Mouse (Mus musculus) megakaryocyte, embryonic 14.5 days (primary cell): Measurements from ENCODE around the gene Igfbp1. TPM values are rescaled to one million over a fixed set of nuclear protein-coding genes. Genes with fewer than 3 reads are reported as not detected.

Source experiments
- H3K27me3 ChIP-seq: replicated peaks from 2 replicates; pipeline ENCODE3; 2012; ENCODE audit warnings: inconsistent platforms
- H3K36me3 ChIP-seq: replicated peaks from 2 replicates; pipeline ENCODE3; 2012; ENCODE audit warnings: low read length, inconsistent platforms, mixed read lengths
- H3K4me1 ChIP-seq: 2 replicates; pipeline ENCODE4 v1.6.1; 2012; ENCODE audit warnings: inconsistent platforms
- H3K4me3 ChIP-seq: replicated peaks from 2 replicates; pipeline ENCODE3; 2012; ENCODE audit warnings: moderate library complexity, mild to moderate bottlenecking, inconsistent platforms
- H3K9me3 ChIP-seq: 2 replicates; pipeline ENCODE4 v1.6.1; 2012; ENCODE audit warnings: inconsistent platforms
- FLI1 ChIP-seq: IDR thresholded peaks from 2 replicates; pipeline ENCODE4 v1.6.1; 2012; ENCODE audit warnings: low read length, inconsistent platforms, mixed read lengths
- GATA1 ChIP-seq: IDR thresholded peaks from 3 replicates; pipeline ENCODE4 v1.6.1; 2012; ENCODE audit warnings: mixed read lengths, low read length, inconsistent platforms, borderline replicate concordance
- polyA plus RNA-seq: library from polyadenylated mRNA; stranded (reverse); fragments of >175 nt; gene quantifications from 2 replicates; pipeline ENCODE4 v1.2.3, GENCODE M21; 2012; ENCODE audit warnings: low replicate concordance; ENCODE audit not compliant: insufficient read depth

The Igfbp1 gene
- polyA plus RNA-seq, 1 experiment = not detected

DNA sequence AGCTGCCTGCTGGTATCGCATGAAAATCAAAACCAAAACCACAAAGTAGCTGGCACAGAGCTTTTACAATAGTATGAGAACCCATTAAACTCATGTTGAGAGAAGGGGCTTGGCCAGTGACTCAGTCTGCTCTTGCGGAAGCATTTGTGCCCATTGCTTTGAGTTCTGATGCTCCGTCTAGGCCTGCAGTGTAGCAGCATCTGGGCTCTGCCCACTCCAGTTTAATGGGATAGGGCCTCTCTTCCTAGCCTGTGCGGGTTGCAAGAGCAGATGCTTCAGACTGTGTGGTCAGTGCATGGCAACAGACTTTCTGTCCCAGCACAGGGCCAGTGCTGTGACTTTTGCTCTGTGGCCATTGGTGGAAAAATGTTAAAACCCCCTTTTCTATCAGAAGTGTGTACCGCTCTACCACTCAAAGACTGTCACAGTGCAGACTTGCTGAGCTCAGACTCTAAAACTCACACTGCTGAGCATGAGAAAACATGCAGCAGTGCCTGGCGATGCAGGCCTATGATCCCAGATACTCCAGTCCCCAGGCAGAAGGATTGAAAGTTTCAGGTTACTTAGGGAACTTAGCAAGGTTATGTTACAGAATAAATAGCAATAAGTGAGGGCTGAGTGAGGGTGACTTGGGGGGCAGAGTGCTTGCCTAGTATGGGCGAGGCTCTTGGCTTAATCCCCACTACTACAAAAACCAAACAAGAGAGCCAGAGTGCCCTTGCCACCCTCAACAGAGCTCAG lies 29.4 kb downstream of the Igfbp1 start:
- Histone ChIP-seq H3K4me3 (no peak overlapping the region), H3K9me3 (peaks cover 3% of the 10 kb centered on the region), H3K36me3 (no peaks in the 10 kb centered on the region), H3K27me3 (no peaks in the 10 kb centered on the region), H3K4me1 (no peaks in the 10 kb centered on the region)
- TF ChIP-seq GATA1 (no peak), FLI1 (no peak)

DNA sequence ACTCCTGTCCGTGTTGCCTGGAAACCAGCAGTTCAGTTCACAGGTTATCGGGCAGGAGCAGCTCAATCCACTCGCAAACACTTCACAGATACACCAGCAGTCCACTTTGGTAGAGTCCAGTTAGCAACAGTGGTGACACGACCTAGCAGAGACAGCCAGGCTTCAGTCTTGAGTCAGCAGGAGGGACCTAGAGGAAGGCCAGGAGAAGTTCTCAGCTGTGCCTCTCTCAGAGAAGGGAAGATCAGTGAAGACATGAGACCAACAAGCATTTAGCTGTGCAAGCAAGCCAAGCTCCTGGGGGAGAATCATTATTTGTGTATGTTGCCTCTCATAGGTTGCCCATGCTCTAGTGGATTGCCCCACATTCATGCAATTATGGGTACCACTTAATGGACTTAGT lies 30.5 kb downstream of the Igfbp1 start:
- H3K27me3 ChIP-seq = no peaks in the 10 kb centered on the region
- no peaks in the 10 kb centered on the region for H3K9me3 ChIP-seq
- no peak overlapping the region for H3K4me3 ChIP-seq
- TF ChIP-seq GATA1 (no peak), FLI1 (no peak)
- no peaks in the 10 kb centered on the region for H3K4me1 ChIP-seq
- no peaks in the 10 kb centered on the region for H3K36me3 ChIP-seq

DNA sequence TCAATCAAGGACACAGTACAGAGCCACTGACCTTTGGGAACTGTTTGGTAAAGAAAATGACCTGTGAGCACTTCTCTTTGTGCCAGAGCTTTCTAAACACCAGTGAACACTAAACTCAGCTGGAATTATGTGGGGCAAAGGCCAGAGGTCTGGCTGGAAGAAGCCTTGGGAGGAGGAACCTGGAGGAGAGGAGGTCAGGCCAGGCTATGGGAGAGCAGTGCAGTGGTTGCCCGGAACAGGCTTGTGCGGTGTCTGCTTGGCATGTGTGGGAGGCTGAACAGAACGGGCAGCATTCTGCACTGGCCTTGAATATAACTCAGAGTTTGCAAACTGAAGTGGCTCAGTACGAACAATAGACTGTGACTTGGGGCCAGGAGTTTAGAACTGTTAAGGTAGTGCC lies 32.4 kb downstream of the Igfbp1 start:
- Histone ChIP-seq H3K36me3 (no peaks in the 10 kb centered on the region), H3K4me1 (no peaks in the 10 kb centered on the region), H3K9me3 (no peaks in the 10 kb centered on the region), H3K27me3 (no peaks in the 10 kb centered on the region), H3K4me3 (no peak overlapping the region)
- TF ChIP-seq FLI1 = no peak
- no peak for TF ChIP-seq GATA1

DNA sequence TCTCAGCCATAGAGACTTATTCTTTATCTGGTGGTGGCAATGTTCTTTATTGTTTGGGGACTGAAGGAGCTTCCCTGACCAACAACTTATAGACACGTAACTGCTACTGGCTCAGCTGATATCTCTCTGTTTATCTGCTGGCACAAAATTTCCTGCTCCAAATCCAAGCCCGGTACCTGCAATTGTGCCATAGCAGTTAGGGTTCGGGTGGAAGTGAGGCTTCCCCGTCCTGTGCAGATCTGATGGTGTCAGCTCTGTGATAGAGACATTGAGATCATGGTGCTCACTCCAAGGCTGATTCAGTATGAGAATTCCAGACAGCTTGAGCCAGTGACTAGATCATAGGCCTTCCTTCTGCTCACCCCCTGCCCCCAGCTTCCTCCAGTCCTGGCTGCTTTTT lies 34.4 kb downstream of the Igfbp1 start:
- Histone ChIP-seq H3K9me3 (no peaks in the 10 kb centered on the region), H3K27me3 (no peaks in the 10 kb centered on the region), H3K4me3 (no peak overlapping the region), H3K36me3 (no peaks in the 10 kb centered on the region), H3K4me1 (no peaks in the 10 kb centered on the region)
- TF ChIP-seq GATA1 = no peak
- TF ChIP-seq FLI1 = no peak

DNA sequence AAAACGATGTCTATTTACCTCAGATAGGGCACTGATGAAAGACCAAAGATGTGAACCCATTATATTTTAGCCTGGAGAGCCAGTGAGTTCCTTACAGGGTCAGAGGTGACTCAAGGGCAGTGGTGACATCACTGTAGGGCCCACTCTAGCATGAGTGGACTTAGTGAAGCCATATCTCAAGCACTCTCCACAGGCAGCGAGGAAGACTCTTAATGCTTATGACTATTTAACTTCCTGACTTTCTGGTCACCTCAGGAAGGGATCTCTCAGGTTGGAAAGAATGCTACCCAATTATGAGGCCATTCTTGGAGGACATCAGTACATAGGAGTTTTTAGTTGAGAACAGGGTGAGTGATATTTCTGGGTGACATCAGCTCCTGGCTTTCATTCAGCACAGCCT lies 35.8 kb downstream of the Igfbp1 start:
- TF ChIP-seq FLI1 (no peak), GATA1 (no peak)
- H3K9me3 ChIP-seq = 0 out of 2 replicates have a peak, but pooled peaks cover 2% of the 10 kb centered on the region
- no peaks in the 10 kb centered on the region for H3K27me3 ChIP-seq
- H3K4me3 ChIP-seq = no peak overlapping the region
- no peaks in the 10 kb centered on the region for H3K36me3 ChIP-seq
- no peaks in the 10 kb centered on the region for H3K4me1 ChIP-seq

DNA sequence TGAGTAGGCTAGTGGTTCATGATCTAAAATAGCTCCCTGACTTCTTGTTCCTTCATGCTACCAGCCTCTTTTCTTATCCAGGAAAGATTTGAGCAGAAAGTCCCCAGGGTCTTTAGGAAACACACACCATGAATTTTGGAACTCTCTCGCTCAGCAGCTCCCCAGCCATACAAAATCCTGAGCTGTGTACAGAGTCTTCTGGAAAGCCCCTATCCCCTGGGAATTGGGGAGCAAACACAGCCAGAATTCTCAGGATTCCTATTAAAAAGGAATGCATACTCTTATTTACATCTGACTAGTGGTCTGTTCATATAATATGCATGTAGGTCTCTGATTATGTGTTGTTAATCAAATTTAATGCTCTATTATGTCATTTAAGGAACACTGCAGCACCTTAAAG lies 36.9 kb downstream of the Igfbp1 start:
- peaks cover 12% of the 10 kb centered on the region; the same call in 1 of the 2 replicates for H3K9me3 ChIP-seq
- no peaks in the 10 kb centered on the region for H3K27me3 ChIP-seq
- no peaks in the 10 kb centered on the region for H3K4me1 ChIP-seq
- no peak overlapping the region for H3K4me3 ChIP-seq
- no peak for TF ChIP-seq FLI1
- TF ChIP-seq GATA1 = no peak
- H3K36me3 ChIP-seq = no peaks in the 10 kb centered on the region

DNA sequence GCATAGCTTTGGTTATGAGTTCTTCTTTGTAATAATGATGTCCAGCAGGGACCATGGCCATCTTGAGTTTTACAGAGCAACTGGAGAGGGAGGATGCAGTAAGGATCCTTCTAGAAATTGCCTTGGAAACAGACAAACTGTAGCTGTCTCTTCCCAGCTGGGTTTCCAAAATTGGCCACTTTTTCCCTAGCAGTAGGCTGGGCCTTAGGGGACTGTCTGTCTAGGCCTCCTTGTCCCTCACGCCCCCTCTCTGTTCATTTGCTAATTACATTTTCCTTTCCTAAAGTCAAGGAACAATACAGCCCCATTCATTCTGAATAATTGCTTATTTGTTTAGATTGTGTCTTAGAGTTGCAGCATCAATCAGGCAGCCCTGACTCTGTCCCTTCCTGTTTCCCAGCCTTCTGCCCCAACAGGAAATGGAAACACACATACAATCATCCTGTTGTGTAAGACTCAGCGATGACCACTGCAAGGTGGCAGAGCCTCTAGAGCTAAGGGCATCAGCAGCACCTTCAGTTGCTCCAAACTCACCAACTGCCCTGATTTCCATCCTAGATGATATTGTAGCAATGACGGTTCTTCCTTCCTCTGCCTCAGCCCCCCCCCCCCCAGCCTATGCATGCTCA lies 37.5 kb downstream of the Igfbp1 start:
- TF ChIP-seq GATA1 (no peak), FLI1 (no peak)
- Histone ChIP-seq H3K4me1 (no peaks in the 10 kb centered on the region), H3K27me3 (no peaks in the 10 kb centered on the region), H3K36me3 (no peaks in the 10 kb centered on the region), H3K9me3 (peaks cover 14% of the 10 kb centered on the region; the same call in 1 of the 2 replicates), H3K4me3 (no peak overlapping the region)

DNA sequence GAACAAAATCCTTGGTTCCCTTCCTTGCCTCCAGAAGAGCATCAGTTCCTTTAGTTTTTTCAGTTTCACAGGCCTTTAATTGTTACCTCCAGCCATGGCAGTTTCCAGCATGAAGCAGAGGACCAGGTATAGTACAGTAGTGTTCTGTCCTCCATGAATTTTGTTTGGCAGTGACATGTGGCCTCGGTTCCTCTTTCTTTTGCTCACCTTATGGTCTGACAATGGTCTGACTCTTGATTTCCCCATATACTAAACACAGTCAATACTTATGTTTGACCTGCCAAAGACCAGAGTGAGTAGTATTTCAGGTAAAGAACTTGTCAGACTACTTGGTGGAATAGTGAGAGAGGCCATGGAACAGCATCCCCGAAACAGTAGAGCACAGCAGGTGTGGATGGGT lies 39.2 kb downstream of the Igfbp1 start:
- no peaks in the 10 kb centered on the region for H3K36me3 ChIP-seq
- H3K4me1 ChIP-seq = no peaks in the 10 kb centered on the region
- H3K4me3 ChIP-seq = no peak overlapping the region
- peaks cover 14% of the 10 kb centered on the region; the same call in 1 of the 2 replicates for H3K9me3 ChIP-seq
- H3K27me3 ChIP-seq = no peaks in the 10 kb centered on the region
- TF ChIP-seq GATA1 = no peak
- no peak for TF ChIP-seq FLI1

DNA sequence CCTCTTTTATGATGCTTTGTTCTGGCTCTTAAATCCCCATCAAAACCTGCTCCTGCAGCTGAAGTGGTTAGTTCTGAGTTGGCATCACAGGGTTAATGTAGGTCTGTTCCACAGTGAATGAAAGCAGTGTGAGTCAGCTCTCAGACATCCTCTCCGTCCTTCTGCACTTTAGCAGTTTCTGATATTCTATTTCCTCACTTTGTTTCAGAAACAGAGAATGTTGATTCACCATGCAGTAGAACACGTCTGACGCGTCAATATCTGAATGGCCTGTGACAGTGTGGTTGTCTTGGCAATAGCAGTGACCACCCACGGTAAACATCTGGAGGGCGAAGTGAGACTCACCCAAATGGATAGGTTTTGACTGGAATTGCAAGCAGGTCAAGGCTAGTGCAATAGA lies 40.1 kb downstream of the Igfbp1 start:
- TF ChIP-seq GATA1 (no peak), FLI1 (no peak)
- peaks cover 14% of the 10 kb centered on the region; the same call in 1 of the 2 replicates for H3K9me3 ChIP-seq
- H3K36me3 ChIP-seq = no peaks in the 10 kb centered on the region
- H3K4me1 ChIP-seq = no peaks in the 10 kb centered on the region
- H3K27me3 ChIP-seq = no peaks in the 10 kb centered on the region
- H3K4me3 ChIP-seq = no peak overlapping the region

DNA sequence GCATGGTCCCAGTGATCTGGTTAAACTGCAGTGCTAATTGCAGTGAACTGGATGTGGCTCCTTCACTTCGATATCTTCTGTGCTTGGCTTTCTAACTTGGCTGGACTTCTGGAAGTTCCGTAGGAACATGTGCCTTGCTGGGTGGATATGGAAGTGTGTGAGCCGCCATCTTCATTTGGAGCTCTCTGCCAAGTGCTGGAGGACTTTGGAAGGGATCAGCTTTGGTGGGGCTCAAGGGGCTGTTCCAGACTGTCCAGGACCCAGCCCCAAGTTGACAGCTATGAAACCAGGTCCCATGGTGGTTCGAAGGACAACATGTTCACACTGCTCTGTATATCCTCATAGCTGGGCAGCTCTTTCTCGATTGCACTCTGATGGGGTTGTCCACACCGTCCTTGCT lies 41.0 kb downstream of the Igfbp1 start:
- Histone ChIP-seq H3K36me3 (no peaks in the 10 kb centered on the region), H3K9me3 (peaks cover 14% of the 10 kb centered on the region; the same call in 1 of the 2 replicates), H3K4me1 (no peaks in the 10 kb centered on the region), H3K4me3 (no peak overlapping the region), H3K27me3 (no peaks in the 10 kb centered on the region)
- no peak for TF ChIP-seq GATA1
- TF ChIP-seq FLI1 = no peak
